Mouse (Mus musculus) spleen, adult 2 months (tissue): ENCODE measurements around the gene Tmem141.

Experiments
- CTCF ChIP-seq: fragments of 200-500 bp; IDR thresholded peaks from 2 replicates; pipeline ENCODE4 v1.5.1; 2011; ENCODE audit warnings: mild to moderate bottlenecking, inconsistent platforms; ENCODE audit not compliant: insufficient read depth, insufficient read length, insufficient replicate concordance; ENCODE audit errors: extremely low read depth
- POLR2A ChIP-seq: fragments of 200-500 bp; IDR thresholded peaks from 2 replicates; pipeline ENCODE4 v1.6.1; 2011; ENCODE audit warnings: low read depth, low read length, inconsistent platforms

GRCm38 (mm10) chr2:25657652-25658051, 35.8 kb upstream of the Tmem141 start, which contains the start of gene Lcn5:
- TF ChIP-seq CTCF = no peak
- no peak for TF ChIP-seq POLR2A
